Mouse (Mus musculus) hindbrain, embryonic 16.5 days (tissue): ENCODE measurements around the gene Rybp. TPM values are rescaled to one million over a fixed set of nuclear protein-coding genes. Genes with fewer than 3 reads are reported as not detected.

Experiments used
- ATAC-seq: fragments of 200-750 bp; cut with Nextera tagmentation; 2 replicates; pipeline ENCODE4 v1.8.0; 2017; ENCODE audit warnings: moderate TSS enrichment, moderate library complexity
- H3K27ac ChIP-seq: fragments of 300-500 bp; sonication (generic); 2 replicates; pipeline ENCODE4 v1.5.1; 2014; ENCODE audit warnings: low read depth, mild to moderate bottlenecking, control low read depth, low read length, moderate library complexity
- H3K27me3 ChIP-seq: fragments of 300-500 bp; sonication (generic); replicated peaks from 2 replicates; pipeline ENCODE4 v1.6.1; 2014; ENCODE audit warnings: low read length; ENCODE audit not compliant: control insufficient read depth, insufficient read depth
- H3K36me3 ChIP-seq: fragments of 300-500 bp; sonication (generic); 2 replicates; pipeline ENCODE4 v1.6.1; 2014; ENCODE audit warnings: mild to moderate bottlenecking, low read length, moderate library complexity, mixed read lengths; ENCODE audit not compliant: control insufficient read depth, insufficient read depth
- H3K4me1 ChIP-seq: fragments of 300-500 bp; sonication (generic); 2 replicates; pipeline ENCODE4 v1.6.1; 2014; ENCODE audit warnings: low read depth, low read length; ENCODE audit not compliant: control insufficient read depth, insufficient read depth
- H3K4me2 ChIP-seq: fragments of 300-500 bp; sonication (generic); 2 replicates; pipeline ENCODE4 v1.6.1; 2014; ENCODE audit warnings: mild to moderate bottlenecking, low read length, control low read depth, moderate library complexity
- H3K4me3 ChIP-seq: fragments of 300-500 bp; sonication (generic); 2 replicates; pipeline ENCODE4 v1.5.1; 2014; ENCODE audit warnings: mild to moderate bottlenecking, low read length, control low read depth, moderate library complexity
- H3K9ac ChIP-seq: fragments of 300-500 bp; sonication (generic); 2 replicates; pipeline ENCODE4 v1.6.1; 2014; ENCODE audit warnings: low read depth, mild to moderate bottlenecking, control low read depth, low read length, moderate library complexity
- H3K9me3 ChIP-seq: fragments of 300-500 bp; sonication (generic); 2 replicates; pipeline ENCODE4 v1.6.1; 2014; ENCODE audit warnings: mild to moderate bottlenecking, low read length, moderate library complexity; ENCODE audit not compliant: control insufficient read depth
- WGBS: fragments of 180-500 bp; shearing (Covaris S2); extraction: QIAGEN DNeasy Blood & Tissue Kit; methylation state at CpG from one replicate; pipeline ENCODE4 v1.1.7; 2014; 5-methylcytosine and 5-hydroxymethylcytosine counted together
- polyA plus RNA-seq: library from polyadenylated mRNA; unstranded; fragments of >200 nt; fragmentation: Nextera tagmentation; extraction: Ambion mirVana; gene quantifications from 2 replicates; pipeline ENCODE4 v1.2.1, GENCODE M21; 2015

Rybp gene
- polyA plus RNA-seq, 1 experiment from 2014 or later: 14.2 TPM

- H3K4me2 ChIP-seq: no peak overlapping the region
- H3K27me3 ChIP-seq: no peaks in the 10 kb centered on the region
- H3K4me1 ChIP-seq: peaks cover 4% of the 10 kb centered on the region
- H3K4me3 ChIP-seq: no peak overlapping the region
- H3K9ac ChIP-seq: no peak overlapping the region
- no peaks in the 10 kb centered on the region for H3K9me3 ChIP-seq
- no peak for ATAC-seq
- H3K27ac ChIP-seq: no peak overlapping the region
- no peaks in the 10 kb centered on the region for H3K36me3 ChIP-seq
Observed at GRCm38 (mm10) chr6:100275643-100276042, 11.6 kb downstream of the Rybp start.

GRCm38 (mm10) chr6:100273556-100273955 lies 13.7 kb downstream of the Rybp start:
- H3K4me2 ChIP-seq: no peak overlapping the region
- no peak for ATAC-seq
- peaks cover 4% of the 10 kb centered on the region for H3K4me1 ChIP-seq
- H3K36me3 ChIP-seq: no peaks in the 10 kb centered on the region
- H3K9me3 ChIP-seq: no peaks in the 10 kb centered on the region
- 67% methylated on average over 1 of the region's 1 CpGs for WGBS
- no peak overlapping the region for H3K4me3 ChIP-seq
- no peak overlapping the region for H3K9ac ChIP-seq
- H3K27me3 ChIP-seq: no peaks in the 10 kb centered on the region
- no peak overlapping the region for H3K27ac ChIP-seq

- no peak overlapping the region for H3K4me3 ChIP-seq
- no peaks in the 10 kb centered on the region for H3K36me3 ChIP-seq
- H3K27me3 ChIP-seq: no peaks in the 10 kb centered on the region
- no peak overlapping the region for H3K9ac ChIP-seq
- H3K4me2 ChIP-seq: no peak overlapping the region
- no peaks in the 10 kb centered on the region for H3K9me3 ChIP-seq
- no peak for ATAC-seq
- H3K4me1 ChIP-seq: peaks cover under 1% of the 10 kb centered on the region
- 83% methylated on average over 3 of the region's 3 CpGs for WGBS
- H3K27ac ChIP-seq: no peak overlapping the region
Observed at GRCm38 (mm10) chr6:100271992-100272391, 15.3 kb downstream of the Rybp start.

GRCm38 (mm10) chr6:100270765-100271164 lies 16.5 kb downstream of the Rybp start:
- Histone ChIP-seq H3K27ac (no peak overlapping the region), H3K9me3 (no peaks in the 10 kb centered on the region), H3K27me3 (no peaks in the 10 kb centered on the region), H3K4me1 (no peaks in the 10 kb centered on the region), H3K4me3 (no peak overlapping the region), H3K4me2 (no peak overlapping the region), H3K36me3 (no peaks in the 10 kb centered on the region), H3K9ac (no peak overlapping the region)
- 85% methylated on average over 2 of the region's 2 CpGs for WGBS
- ATAC-seq: no peak

GRCm38 (mm10) chr6:100259607-100260006 lies 27.7 kb downstream of the Rybp start:
- H3K36me3 ChIP-seq: no peaks in the 10 kb centered on the region
- no peak for ATAC-seq
- no peaks in the 10 kb centered on the region for H3K4me1 ChIP-seq
- no peak overlapping the region for H3K9ac ChIP-seq
- no peak overlapping the region for H3K27ac ChIP-seq
- H3K4me2 ChIP-seq: no peak overlapping the region
- H3K9me3 ChIP-seq: no peaks in the 10 kb centered on the region
- H3K4me3 ChIP-seq: no peak overlapping the region
- WGBS: 97% methylated on average over 1 of the region's 1 CpGs
- H3K27me3 ChIP-seq: no peaks in the 10 kb centered on the region

- ATAC-seq: no peak
- Histone ChIP-seq H3K4me3 (no peak overlapping the region), H3K9ac (no peak overlapping the region), H3K36me3 (no peaks in the 10 kb centered on the region), H3K27ac (no peak overlapping the region), H3K27me3 (no peaks in the 10 kb centered on the region), H3K4me1 (no peaks in the 10 kb centered on the region), H3K9me3 (no peaks in the 10 kb centered on the region), H3K4me2 (no peak overlapping the region)
Observed at GRCm38 (mm10) chr6:100258278-100258677, 29.0 kb downstream of the Rybp start.

GRCm38 (mm10) chr6:100255411-100255810 lies 31.9 kb downstream of the Rybp start:
- Histone ChIP-seq H3K4me3 (no peak overlapping the region), H3K9ac (no peak overlapping the region), H3K4me2 (no peak overlapping the region), H3K36me3 (no peaks in the 10 kb centered on the region), H3K9me3 (no peaks in the 10 kb centered on the region), H3K27ac (no peak overlapping the region), H3K4me1 (no peaks in the 10 kb centered on the region), H3K27me3 (no peaks in the 10 kb centered on the region)
- WGBS: 50% methylated on average over 1 of the region's 1 CpGs
- no peak for ATAC-seq

- Histone ChIP-seq H3K4me3 (no peak overlapping the region), H3K36me3 (no peaks in the 10 kb centered on the region), H3K9ac (no peak overlapping the region), H3K27me3 (no peaks in the 10 kb centered on the region), H3K4me1 (no peaks in the 10 kb centered on the region), H3K9me3 (no peaks in the 10 kb centered on the region), H3K27ac (no peak overlapping the region), H3K4me2 (no peak overlapping the region)
- no peak for ATAC-seq
- 86% methylated on average over 1 of the region's 1 CpGs for WGBS
Observed at GRCm38 (mm10) chr6:100254671-100255070, 32.6 kb downstream of the Rybp start.

GRCm38 (mm10) chr6:100244474-100244873 lies 42.8 kb downstream of the Rybp start:
- no peaks in the 10 kb centered on the region for H3K9me3 ChIP-seq
- no peaks in the 10 kb centered on the region for H3K36me3 ChIP-seq
- H3K4me1 ChIP-seq: no peaks in the 10 kb centered on the region
- no peak overlapping the region for H3K4me2 ChIP-seq
- no peak overlapping the region for H3K9ac ChIP-seq
- ATAC-seq: no peak
- 66% methylated on average over 3 of the region's 3 CpGs for WGBS
- H3K4me3 ChIP-seq: no peak overlapping the region
- no peak overlapping the region for H3K27ac ChIP-seq
- H3K27me3 ChIP-seq: no peaks in the 10 kb centered on the region

GRCm38 (mm10) chr6:100235036-100235435 lies 52.2 kb downstream of the Rybp start:
- ATAC-seq: no peak
- no peak overlapping the region for H3K27ac ChIP-seq
- H3K9ac ChIP-seq: no peak overlapping the region
- no peaks in the 10 kb centered on the region for H3K36me3 ChIP-seq
- no peaks in the 10 kb centered on the region for H3K27me3 ChIP-seq
- no peaks in the 10 kb centered on the region for H3K9me3 ChIP-seq
- no peak overlapping the region for H3K4me2 ChIP-seq
- no peaks in the 10 kb centered on the region for H3K4me1 ChIP-seq
- H3K4me3 ChIP-seq: no peak overlapping the region
